Mouse (Mus musculus): Measurements from ENCODE around the gene Cry2. TPM values are rescaled to one million over a fixed set of nuclear protein-coding genes. Genes with fewer than 3 reads are reported as not detected.

Cry2 gene
- total and polyA plus RNA-seq, 2 experiments from 2014 or later = 36.7 to 43.2 TPM

DNA sequence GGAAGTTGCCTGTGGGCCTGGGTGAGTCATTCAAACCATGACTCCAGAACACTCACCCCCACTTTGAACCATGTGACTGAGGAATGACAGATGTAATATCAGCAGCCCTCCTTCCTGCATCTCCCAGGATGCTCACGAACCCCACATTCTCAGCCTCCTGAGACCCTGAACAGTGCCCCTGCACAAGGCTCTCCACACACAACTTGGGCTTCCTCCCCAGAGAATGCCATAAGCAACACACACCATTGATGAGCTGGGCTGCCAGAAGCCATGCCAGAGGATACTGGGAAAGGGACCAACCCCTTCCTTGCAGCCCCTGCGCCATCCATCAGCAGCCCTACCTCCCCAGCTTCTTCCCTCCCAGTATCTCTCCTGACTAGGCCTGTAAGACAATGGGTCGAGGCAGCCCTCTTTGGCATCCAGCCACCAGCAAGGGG lies 45.7 kb downstream of the Cry2 start:
- Histone ChIP-seq H3K4me3 (ENCODE audit: low read depth, low read length) (peak overlapping the region; percentile 53), H3K9me3 (ENCODE audit: low read length) (no peaks in the 10 kb centered on the region), H3K4me1 (ENCODE audit: insufficient read depth) (peaks cover 29% of the 10 kb centered on the region), H3K27ac (ENCODE audit: low read depth, low read length) (peak overlapping the region; percentile 89), H3K36me3 (ENCODE audit: insufficient read depth) (peaks cover 44% of the 10 kb centered on the region), H3K4me2 (ENCODE audit: low read depth) (peak overlapping the region; percentile 87), H3K9ac (peak overlapping the region; percentile 71), H3K27me3 (ENCODE audit: insufficient read depth, low read length) (no peaks in the 10 kb centered on the region)
- WGBS = 26% methylated on average over 3 of the region's 3 CpGs
- no peak for TF ChIP-seq CTCF (IDR thresholded peaks at IDR 0.05; ENCODE audit: low read depth)
- ATAC-seq = no peak
- no peak for DNase-seq

DNA sequence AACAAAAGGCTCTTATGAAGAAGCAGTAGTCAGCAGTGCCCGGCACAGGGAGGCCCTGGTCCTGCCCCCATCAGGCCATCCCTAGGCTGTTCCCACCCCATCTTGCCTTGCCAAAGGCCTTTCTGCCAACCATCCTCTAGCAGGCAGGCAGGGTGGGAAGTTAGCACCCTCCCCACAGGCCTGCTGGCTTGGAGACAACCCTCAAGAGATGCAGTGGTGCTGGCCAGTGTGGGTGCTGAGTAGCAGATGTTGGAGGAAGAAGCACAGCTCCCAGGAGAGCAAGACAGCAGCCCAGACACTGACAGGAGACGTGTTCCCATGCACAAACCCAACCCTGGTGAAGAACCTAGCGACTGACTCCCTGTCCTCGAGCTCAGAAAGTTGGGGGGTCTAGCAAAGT lies 46.2 kb downstream of the Cry2 start:
- H3K4me3 ChIP-seq (ENCODE audit: low read depth, low read length) = peak overlapping the region; percentile 53; the same call in 1 of the 2 replicates
- WGBS = 69% methylated on average over 4 of the region's 4 CpGs
- no peaks in the 10 kb centered on the region for H3K27me3 ChIP-seq (ENCODE audit: insufficient read depth, low read length)
- no peak overlapping the region for H3K27ac ChIP-seq (ENCODE audit: low read depth, low read length)
- H3K9me3 ChIP-seq (ENCODE audit: low read length) = no peaks in the 10 kb centered on the region
- TF ChIP-seq CTCF (IDR thresholded peaks at IDR 0.05; ENCODE audit: low read depth) = no peak
- no peak overlapping the region for H3K9ac ChIP-seq
- H3K4me1 ChIP-seq (ENCODE audit: insufficient read depth) = peaks cover 25% of the 10 kb centered on the region
- ATAC-seq = no peak
- no peak for DNase-seq
- H3K4me2 ChIP-seq (ENCODE audit: low read depth) = peak overlapping the region; percentile 87
- H3K36me3 ChIP-seq (ENCODE audit: insufficient read depth) = peaks cover 48% of the 10 kb centered on the region

DNA sequence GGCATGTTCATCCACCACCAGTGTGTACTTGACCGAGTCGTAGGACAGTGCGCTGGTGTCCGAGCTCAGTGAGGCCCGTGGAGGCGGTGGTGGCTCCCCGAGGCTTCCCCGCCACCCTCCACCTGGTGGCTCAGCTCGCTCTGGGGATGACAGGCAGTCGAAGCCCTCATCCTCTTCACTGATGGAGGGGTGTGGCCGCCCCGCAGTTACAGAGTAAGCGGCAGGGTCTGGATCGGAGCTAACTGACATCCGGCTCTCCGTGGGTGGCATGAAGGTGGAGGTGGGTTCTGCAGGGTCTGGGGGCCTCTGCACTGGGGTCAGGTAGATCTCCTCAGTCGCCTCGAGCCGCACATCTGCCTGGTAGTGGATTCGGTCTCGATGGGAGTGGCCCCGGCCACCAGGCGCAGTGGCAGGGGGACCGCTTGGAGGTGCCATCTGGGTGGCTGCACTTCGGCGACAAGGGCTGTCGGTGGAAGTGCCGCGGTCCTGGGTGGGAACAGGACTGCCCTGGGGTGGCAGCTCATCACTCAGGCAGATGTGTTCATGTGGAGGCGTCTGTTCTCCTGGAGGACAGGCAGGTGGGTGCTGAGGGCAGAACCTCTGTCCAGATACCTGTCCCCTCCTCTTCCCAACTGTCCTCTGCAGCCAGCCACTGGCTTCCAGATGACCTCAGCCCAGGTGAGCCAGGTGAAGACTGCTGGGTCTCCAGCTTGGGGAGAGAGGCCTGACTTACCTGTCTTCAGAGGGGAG lies 46.8 kb downstream of the Cry2 start:
- no peak overlapping the region for H3K9ac ChIP-seq
- no peak overlapping the region for H3K27ac ChIP-seq (ENCODE audit: low read depth, low read length)
- H3K36me3 ChIP-seq (ENCODE audit: insufficient read depth) = peaks cover 54% of the 10 kb centered on the region
- 0 out of 2 replicates have a peak overlapping the region, but pooled peaks have one; percentile 87 for H3K4me2 ChIP-seq (ENCODE audit: low read depth)
- no peak for TF ChIP-seq CTCF (IDR thresholded peaks at IDR 0.05; ENCODE audit: low read depth)
- WGBS = 89% methylated on average over 30 of the region's 30 CpGs
- no peak overlapping the region for H3K4me3 ChIP-seq (ENCODE audit: low read depth, low read length)
- DNase-seq = no peak
- ATAC-seq = no peak
- H3K27me3 ChIP-seq (ENCODE audit: insufficient read depth, low read length) = no peaks in the 10 kb centered on the region
- no peaks in the 10 kb centered on the region for H3K9me3 ChIP-seq (ENCODE audit: low read length)
- H3K4me1 ChIP-seq (ENCODE audit: insufficient read depth) = peaks cover 19% of the 10 kb centered on the region

DNA sequence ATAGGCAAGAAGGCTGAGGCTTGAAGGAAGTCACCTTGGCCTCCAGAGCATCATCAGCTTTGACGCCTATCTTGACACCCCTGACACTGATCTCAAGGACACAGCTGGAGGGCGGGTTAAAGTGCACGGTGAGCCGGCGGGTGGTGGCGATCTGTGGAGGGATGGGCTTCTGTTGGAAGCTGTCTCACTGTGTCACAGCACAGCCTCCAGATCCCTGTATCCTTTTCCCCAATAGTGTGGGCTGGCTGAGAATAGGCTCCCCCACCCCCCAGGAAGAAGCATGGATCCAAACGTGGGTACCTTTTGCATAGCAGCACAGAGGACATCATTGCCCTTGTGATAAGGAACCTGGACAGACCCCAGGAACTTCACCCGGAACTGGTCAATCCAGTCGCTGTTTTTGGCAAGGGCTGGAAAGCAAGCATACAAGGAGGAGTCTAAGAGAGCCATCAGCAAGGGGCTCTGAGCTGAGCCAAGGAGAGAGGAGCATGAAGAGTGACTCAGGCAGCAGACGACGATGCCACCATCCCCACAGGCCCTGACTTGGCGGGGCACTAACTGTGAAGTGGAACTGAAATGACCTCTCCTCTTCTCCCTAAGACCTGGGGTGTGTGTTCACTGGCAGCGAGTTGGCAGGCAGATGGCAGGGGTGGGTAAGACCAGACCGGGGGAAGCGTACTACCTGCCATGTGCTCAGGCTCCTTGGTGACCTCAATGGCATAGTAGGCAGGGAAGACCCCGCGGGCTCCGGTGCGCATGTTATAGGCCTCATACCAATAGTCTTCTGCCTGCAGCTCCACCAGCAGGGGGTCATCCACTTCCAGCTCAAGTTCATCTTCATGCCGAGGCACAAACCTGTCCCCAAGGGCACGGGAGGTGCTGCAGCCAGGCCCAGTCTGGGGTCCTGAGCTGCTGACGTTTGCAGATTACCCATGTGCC lies 48.5 kb downstream of the Cry2 start:
- Histone ChIP-seq H3K4me1 (ENCODE audit: insufficient read depth) (peaks cover 9% of the 10 kb centered on the region), H3K36me3 (ENCODE audit: insufficient read depth) (peaks cover 71% of the 10 kb centered on the region), H3K9ac (no peak overlapping the region), H3K4me2 (ENCODE audit: low read depth) (no peak overlapping the region), H3K27ac (ENCODE audit: low read depth, low read length) (no peak overlapping the region), H3K4me3 (ENCODE audit: low read depth, low read length) (no peak overlapping the region), H3K27me3 (ENCODE audit: insufficient read depth, low read length) (no peaks in the 10 kb centered on the region), H3K9me3 (ENCODE audit: low read length) (no peaks in the 10 kb centered on the region)
- ATAC-seq (no peak), DNase-seq (no peak)
- WGBS = 86% methylated on average over 22 of the region's 22 CpGs
- no peak for TF ChIP-seq CTCF (IDR thresholded peaks at IDR 0.05; ENCODE audit: low read depth)

DNA sequence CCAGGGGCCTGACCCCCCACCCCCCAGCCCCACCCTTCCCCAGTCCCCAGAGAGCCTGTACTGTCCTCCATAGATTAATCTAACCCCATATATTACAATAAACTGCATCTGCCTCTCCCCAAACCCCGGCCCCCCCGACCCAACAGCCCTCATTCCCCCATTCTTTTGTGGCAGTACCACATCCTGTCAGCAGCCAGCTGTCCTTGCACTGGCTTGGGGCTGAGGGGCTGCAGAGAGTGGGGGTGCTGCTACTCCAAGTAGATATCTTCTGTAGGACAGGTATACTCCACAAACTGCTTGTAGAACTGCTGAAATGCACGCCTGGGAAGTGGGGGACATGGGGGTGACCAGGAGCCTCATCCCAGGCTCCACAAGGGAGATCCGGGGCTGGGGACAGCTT lies 49.7 kb downstream of the Cry2 start:
- 69% methylated on average over 4 of the region's 4 CpGs for WGBS
- TF ChIP-seq CTCF (IDR thresholded peaks at IDR 0.05; ENCODE audit: low read depth) = no peak

DNA sequence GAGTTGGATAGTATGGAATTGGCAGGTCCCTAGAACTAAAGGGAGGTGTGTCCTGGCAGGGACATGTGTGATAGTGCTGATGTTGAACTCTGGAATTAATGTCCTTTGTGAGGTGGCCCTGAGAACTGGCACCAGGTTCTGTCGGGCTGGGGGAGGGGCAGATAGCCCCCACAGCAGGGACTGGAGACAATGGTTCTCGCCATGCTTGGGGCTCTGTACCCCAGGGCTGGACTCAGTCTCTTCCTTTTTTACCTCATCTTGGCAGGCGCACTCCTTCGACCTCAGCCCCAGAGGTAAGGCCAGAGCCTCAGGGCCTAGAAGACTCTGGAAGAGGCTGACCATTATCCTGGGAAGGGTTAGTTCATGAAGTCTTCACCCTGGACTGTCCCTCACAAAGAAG lies 51.1 kb downstream of the Cry2 start:
- Histone ChIP-seq H3K9me3 (ENCODE audit: low read length) (no peaks in the 10 kb centered on the region), H3K36me3 (ENCODE audit: insufficient read depth) (peaks cover 95% of the 10 kb centered on the region), H3K4me3 (ENCODE audit: low read depth, low read length) (no peak overlapping the region), H3K4me1 (ENCODE audit: insufficient read depth) (peaks cover 2% of the 10 kb centered on the region; the same call in 1 of the 2 replicates), H3K27me3 (ENCODE audit: insufficient read depth, low read length) (no peaks in the 10 kb centered on the region), H3K9ac (no peak overlapping the region), H3K4me2 (ENCODE audit: low read depth) (no peak overlapping the region), H3K27ac (ENCODE audit: low read depth, low read length) (no peak overlapping the region)
- 89% methylated on average over 4 of the region's 4 CpGs for WGBS
- DNase-seq = no peak
- no peak for ATAC-seq
- TF ChIP-seq CTCF (IDR thresholded peaks at IDR 0.05; ENCODE audit: low read depth) = no peak

More for the DNA sequence above, 49.7 kb downstream of the Cry2 start:
- no peaks in the 10 kb centered on the region for H3K9me3 ChIP-seq (ENCODE audit: low read length)
- DNase-seq = no peak
- no peak overlapping the region for H3K4me3 ChIP-seq (ENCODE audit: low read depth, low read length)
- no peaks in the 10 kb centered on the region for H3K27me3 ChIP-seq (ENCODE audit: insufficient read depth, low read length)
- no peak overlapping the region for H3K4me2 ChIP-seq (ENCODE audit: low read depth)
- no peak overlapping the region for H3K27ac ChIP-seq (ENCODE audit: low read depth, low read length)
- H3K36me3 ChIP-seq (ENCODE audit: insufficient read depth) = peaks cover 83% of the 10 kb centered on the region
- H3K4me1 ChIP-seq (ENCODE audit: insufficient read depth) = peaks cover 9% of the 10 kb centered on the region
- no peak for ATAC-seq
- no peak overlapping the region for H3K9ac ChIP-seq

Measured in forebrain, postnatal 0 days (tissue).